Mouse (Mus musculus) right cerebral cortex, postnatal 14 days (tissue): ENCODE results near the gene Hist1h2bh.
"Not testable (repeated sequence)": the region's sequence is repeated elsewhere in the genome, so short reads cannot be mapped to it uniquely, and the experiment has no call there.

Source experiments
- DNase-seq: peaks from one replicate; pipeline ENCODE4 v3.0.0; 2022

The Hist1h2bh gene

GRCm38 (mm10) chr13:23550761-23551145 is 7.6 kb upstream of the Hist1h2bh start:
- no peak for DNase-seq

- no peak for DNase-seq
These were observed 3.5 kb upstream of the Hist1h2bh start for GRCm38 (mm10) chr13:23546694-23547093.

DNA sequence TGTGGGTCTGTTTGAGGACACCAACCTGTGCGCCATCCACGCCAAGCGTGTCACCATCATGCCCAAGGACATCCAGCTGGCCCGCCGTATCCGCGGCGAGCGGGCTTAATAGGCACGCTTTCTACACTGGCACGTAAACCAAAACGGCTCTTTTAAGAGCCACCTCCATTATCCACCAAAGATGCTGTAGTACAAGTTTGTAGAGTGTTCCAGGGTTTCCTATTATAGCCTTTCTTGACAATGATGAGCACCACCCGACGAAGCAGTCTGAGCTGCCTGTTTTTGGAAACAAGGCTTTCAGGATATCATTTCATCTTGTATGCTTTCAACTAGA is 1.6 kb upstream of the Hist1h2bh start:
- not testable (repeated sequence) for DNase-seq

DNA sequence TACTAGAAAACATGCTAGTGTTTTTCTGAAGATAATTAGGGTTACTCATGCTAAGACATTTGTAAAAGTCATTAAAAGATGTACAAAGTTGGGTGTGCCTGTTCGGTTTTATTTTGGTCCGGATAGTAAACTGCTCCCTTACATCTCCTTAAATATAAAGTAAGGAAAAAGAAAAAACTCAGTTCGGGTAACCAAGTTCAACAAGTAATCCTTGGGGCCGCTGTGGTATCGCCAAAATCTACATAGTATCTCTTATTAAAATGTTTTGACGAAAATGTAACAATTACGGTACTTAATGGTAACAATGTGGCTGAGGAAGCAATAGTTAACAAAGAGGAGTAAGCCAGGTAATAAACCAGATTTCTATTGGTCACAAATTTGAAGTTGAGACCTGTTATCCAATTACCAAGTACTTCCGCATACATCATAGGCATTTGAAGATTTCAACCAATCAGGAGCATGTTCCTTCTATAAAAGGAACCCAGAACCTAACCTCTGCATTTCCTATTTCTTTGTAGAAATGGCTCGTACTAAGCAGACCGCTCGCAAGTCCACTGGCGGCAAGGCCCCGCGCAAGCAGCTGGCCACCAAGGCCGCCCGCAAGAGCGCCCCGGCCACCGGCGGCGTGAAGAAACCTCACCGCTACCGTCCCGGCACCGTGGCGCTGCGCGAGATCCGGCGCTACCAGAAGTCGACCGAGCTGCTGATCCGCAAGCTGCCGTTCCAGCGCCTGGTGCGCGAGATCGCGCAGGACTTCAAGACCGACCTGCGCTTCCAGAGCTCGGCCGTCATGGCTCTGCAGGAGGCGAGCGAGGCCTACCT is 984 bp upstream of the Hist1h2bh start, which contains the start of gene Hist1h3f:
TSS of gene Hist1h3f (plus strand) at position 88 of the 822 bp plus-strand sequence.
- peak; percentile 25 for DNase-seq

GRCm38 (mm10) chr13:23542225-23542980 is 789 bp downstream of the Hist1h2bh start:
- not testable (repeated sequence) for DNase-seq

DNA sequence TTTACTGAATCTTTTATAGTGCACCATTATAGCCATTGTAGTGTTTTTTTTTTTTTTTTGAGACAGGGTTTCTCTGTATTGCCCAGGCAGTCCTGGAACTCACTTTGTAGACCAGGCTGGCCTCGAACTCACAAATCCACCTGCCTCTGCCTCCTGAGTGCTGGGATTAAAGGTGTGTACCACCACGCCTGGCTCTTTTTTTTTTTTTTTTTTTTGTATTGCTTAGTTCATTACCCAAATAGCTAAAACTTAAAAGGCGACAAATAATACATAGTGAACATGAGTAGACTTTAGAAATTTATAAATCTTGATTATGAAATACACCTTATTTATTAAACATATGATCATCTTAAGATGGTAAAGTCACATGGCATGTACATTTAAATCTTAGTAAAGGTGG is 1.7 kb downstream of the Hist1h2bh start:
- DNase-seq, result no peak

DNA sequence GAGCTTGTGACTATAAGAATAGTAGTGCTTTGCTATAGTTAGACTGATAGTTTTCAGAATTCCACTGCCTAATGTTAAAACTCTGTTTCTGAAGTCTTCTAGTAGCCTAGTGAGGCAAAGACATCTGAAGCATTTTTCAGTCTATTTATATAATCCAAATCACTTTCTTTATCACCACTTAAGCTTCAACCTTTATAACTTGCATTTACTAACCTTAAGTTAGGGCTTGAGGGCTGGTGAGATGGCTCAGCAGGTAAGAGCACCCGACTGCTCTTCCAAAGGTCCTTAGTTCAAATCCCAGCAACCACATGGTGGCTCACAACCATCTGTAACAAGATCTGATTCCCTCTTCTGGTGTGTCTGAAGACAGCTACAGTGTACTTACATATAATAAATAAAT is 3.4 kb downstream of the Hist1h2bh start:
- DNase-seq, result not testable (repeated sequence)

DNA sequence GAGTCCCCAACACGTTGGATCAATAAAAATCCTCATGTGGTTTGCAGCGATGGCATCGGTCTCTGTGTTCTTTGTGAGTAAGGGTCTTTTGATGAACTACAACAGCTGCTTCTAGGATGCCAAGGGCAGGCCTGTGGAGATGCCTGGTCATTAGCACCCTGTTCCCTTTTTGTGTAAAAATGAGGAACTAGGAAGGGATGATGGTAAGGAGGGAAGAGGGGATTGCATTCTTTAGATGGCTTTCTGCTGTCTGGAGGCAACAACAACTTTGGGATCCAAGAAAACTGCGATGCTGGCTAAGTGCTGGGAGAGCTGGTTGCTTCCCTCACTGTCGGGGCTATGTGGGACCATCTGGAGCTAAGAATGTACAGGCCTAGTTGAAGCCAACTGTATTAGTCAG is 4.9 kb downstream of the Hist1h2bh start:
- DNase-seq, result no peak

- DNase-seq, result no peak
These were observed 6.0 kb downstream of the Hist1h2bh start for GRCm38 (mm10) chr13:23537006-23537710.

DNA sequence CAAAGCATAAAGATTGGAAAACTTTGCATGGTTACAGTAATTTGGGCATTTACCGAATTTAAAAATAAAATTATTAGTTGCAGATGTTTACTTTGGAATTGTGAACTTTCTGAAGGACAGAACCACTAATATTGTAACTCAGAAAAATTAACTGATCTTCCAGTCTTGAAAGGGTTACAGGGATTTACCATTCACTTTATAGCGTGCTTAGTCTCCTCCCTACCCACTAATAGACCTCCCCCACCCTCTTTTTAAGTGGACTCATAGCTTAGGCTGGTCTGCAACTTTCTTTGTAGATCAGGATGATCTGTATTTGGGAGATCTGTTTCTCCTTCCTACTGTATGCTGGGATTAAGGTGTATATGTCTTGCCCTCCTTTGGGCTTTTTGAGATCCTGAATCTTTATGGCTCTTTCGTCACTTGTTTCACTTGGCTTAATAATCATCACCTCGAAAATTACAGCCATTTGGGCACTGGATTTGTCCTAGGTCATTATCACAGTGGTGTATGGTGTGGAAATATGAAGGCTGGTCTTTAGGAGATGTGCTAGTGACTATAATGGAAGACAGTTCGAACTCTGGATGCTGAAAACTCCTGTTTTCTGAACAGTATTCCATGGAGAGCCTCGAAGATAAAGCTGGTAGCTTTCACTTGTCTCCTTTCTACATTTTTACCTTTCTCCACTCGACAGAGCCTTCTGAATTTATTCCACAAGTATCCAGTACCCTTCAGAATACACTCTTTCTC is 6.9 kb downstream of the Hist1h2bh start:
- no peak for DNase-seq

DNA sequence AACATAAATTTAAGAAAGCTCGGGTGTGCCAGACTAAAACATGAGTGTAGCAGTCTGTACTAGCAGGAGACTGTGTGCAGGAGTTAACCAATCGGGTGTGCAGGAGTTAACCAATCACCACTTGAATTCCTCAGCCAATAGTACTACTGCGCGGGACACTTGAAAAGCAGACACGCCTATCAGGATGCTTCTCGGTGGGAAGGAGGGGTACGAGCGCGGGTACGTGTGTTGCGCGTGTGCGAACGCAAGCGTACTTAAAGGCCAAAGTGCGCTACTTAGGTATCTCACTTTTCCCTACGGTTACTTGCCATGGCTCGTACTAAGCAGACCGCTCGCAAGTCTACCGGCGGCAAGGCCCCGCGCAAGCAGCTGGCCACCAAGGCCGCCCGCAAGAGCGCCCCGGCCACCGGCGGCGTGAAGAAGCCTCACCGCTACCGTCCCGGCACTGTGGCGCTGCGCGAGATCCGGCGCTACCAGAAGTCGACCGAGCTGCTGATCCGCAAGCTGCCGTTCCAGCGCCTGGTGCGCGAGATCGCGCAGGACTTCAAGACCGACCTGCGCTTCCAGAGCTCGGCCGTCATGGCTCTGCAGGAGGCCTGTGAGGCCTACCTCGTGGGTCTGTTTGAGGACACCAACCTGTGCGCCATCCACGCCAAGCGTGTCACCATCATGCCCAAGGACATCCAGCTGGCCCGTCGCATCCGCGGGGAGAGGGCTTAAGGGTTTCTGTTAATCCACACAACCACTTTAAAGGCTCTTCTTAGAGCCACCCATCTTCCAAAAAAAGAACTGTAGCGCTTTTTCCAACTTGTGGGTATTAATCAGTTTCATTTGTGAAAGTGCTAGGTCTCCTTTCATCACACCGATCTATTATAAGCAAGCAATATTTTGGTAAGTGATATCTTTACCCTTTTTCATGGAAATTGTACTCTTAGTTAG is 7.8 kb downstream of the Hist1h2bh start, which contains the start of gene Hist1h3g:
TSS of gene Hist1h3g (plus strand) at position 286 of the 939 bp plus-strand sequence.
- DNase-seq, result peak; percentile 91

GRCm38 (mm10) chr13:23534368-23535131 is 8.6 kb downstream of the Hist1h2bh start:
- no peak for DNase-seq

DNA sequence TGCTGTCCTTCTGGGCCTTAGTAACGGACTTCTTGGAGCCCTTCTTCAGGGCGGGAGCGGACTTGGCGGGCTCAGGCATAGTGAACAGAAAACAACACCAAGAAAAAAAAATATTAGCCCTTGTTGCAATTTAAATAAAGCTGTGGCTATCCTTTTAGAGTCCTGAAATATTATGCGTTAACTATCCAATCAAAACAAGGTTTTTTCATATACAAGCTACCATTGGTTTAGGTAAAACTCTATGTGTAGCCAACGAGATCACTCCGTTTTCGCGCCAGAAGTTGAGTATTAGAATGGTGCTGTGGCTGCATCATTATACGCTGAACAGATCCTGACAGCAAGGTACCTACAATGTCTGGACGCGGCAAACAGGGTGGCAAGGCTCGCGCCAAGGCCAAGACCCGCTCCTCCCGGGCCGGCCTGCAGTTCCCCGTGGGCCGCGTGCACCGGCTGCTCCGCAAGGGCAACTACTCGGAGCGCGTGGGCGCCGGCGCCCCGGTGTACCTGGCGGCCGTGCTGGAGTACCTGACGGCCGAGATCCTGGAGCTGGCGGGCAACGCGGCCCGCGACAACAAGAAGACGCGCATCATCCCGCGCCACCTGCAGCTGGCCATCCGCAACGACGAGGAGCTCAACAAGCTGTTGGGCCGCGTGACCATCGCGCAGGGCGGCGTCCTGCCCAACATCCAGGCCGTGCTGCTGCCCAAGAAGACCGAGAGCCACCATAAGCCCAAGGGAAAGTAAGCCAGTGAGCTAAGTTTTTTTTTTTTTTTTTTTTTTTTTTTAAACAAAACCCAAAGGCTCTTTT is 9.4 kb downstream of the Hist1h2bh start, which contains the start of gene Hist1h2af:
TSS of gene Hist1h2af (plus strand) at position 347 of the 808 bp plus-strand sequence.
- DNase-seq, result peak; percentile 57

- DNase-seq, result no peak
These were observed 10.7 kb downstream of the Hist1h2bh start for GRCm38 (mm10) chr13:23532262-23533075.

DNA sequence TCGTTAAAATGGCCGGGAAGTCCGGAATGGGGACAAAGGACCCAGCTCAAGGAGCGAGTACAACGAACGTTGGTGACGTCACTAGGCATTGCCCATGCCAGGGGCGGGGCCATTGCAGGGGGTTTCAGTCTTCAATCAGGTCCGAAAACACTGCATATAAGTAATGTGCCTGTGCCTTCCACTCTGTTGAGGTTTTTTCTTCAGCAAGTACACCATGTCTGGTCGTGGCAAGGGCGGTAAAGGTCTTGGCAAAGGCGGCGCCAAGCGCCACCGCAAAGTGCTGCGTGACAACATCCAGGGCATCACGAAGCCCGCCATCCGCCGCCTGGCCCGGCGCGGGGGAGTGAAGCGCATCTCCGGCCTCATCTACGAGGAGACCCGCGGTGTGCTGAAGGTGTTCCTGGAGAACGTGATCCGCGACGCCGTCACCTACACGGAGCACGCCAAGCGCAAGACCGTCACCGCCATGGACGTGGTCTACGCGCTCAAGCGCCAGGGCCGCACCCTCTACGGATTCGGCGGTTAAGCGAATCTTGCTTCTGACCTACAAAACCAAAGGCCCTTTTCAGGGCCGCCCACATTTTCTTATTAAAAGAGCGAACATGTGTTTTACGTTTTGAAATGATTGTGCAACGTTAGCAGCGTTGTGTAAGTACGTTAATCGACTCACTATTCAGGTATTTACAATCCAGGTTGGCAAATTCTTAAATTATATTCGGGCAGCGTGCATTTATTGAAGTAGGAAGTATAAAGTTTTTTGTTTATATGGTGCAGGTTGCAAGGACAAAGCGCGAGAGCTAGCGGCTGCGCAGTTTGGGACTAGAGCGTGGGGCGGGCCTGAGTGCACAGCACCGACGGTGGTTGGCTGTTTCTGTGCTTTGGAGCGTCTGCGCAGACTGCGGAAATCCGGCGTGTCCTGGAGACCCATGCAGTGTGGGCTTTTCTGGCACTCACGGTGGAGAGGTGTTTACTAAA is 12.0 kb downstream of the Hist1h2bh start, which contains the start of gene Hist1h4h:
TSS of gene Hist1h4h (plus strand) at position 150 of the 975 bp plus-strand sequence.
- DNase-seq, result peak; percentile 89

- peak; percentile 21 for DNase-seq
These were observed 12.9 kb downstream of the Hist1h2bh start for GRCm38 (mm10) chr13:23530181-23530900.
